Mouse (Mus musculus): ENCODE measurements around the gene Prl2c3.

- TF ChIP-seq POLR2A (IDR thresholded peaks at IDR 0.05; ENCODE audit: low read depth, low read length): no peak
- TF ChIP-seq CTCF (conservative IDR thresholded peaks at IDR 0.05 in 1 of 2, IDR thresholded peaks at IDR 0.05 in 1 of 2; ENCODE audit: low read depth in 2 of 2, low read length in 2 of 2): no peak
- TF ChIP-seq SIN3A (IDR thresholded peaks at IDR 0.05; ENCODE audit: low read length): no peak
- no peak for TF ChIP-seq ZKSCAN1 (IDR thresholded peaks at IDR 0.05; ENCODE audit: borderline replicate concordance, low read depth, low read length)
Observed at GRCm38 (mm10) chr13:12829031-12829430, 29.2 kb upstream of the Prl2c3 start.

Measured in CH12.LX (cell line).